Mouse (Mus musculus) NIH3T3 (cell line): ENCODE results near the gene Ccdc172.

Source experiments
- DNase-seq: peaks from one replicate; pipeline ENCODE4 v3.0.0-alpha.2; 2012; ENCODE audit warnings: low read depth

Ccdc172 gene

GRCm38 (mm10) chr19:58571566-58571965, 59.8 kb downstream of the Ccdc172 start:
- no peak for DNase-seq

GRCm38 (mm10) chr19:58572429-58573071, 60.8 kb downstream of the Ccdc172 start:
- peak; percentile 84 for DNase-seq

- no peak for DNase-seq
Observed at GRCm38 (mm10) chr19:58573072-58573438, 61.3 kb downstream of the Ccdc172 start.

GRCm38 (mm10) chr19:58582018-58582417, 70.2 kb downstream of the Ccdc172 start:
- no peak for DNase-seq

- no peak for DNase-seq
Observed at GRCm38 (mm10) chr19:58582956-58583355, 71.2 kb downstream of the Ccdc172 start.

- DNase-seq = no peak
Observed at GRCm38 (mm10) chr19:58586046-58586445, 74.3 kb downstream of the Ccdc172 start.

GRCm38 (mm10) chr19:58590251-58590936, 78.6 kb downstream of the Ccdc172 start:
- no peak for DNase-seq

GRCm38 (mm10) chr19:58600381-58600780, 88.6 kb downstream of the Ccdc172 start:
- DNase-seq = no peak
